Mouse (Mus musculus): Measurements from ENCODE around the gene Slfn14. TPM values are rescaled to one million over a fixed set of nuclear protein-coding genes. Genes with fewer than 3 reads are reported as not detected.
"Not testable (repeated sequence)": the region's sequence is repeated elsewhere in the genome, so short reads cannot be mapped to it uniquely, and the experiment has no call there.

The Slfn14 gene
- polyA plus RNA-seq, 1 experiment from 2014 or later, result 15.6 TPM

DNA sequence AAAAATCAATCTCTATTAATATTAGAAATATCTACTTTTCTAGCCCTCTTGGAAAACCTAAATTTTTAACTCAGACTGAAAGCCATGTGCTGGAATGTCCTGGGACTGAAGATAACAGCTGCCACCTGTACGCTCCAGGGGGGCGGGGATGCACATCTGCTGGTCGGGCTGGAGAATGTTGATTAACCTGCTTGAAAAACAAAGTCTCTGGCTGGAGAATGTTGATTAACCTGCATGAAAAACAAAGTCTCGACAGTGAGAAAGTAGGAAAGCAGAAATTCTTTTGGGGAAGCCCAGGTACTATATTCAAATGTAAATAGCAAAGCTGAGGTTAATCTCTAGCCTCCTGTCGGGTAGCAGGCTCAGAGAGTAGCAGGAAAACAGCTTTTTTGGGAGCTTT lies 52.9 kb downstream of the Slfn14 start:
- ATAC-seq, H3K4me2 ChIP-seq: not testable (repeated sequence)
- peaks cover 12% of the 10 kb centered on the region for H3K4me1 ChIP-seq

DNA sequence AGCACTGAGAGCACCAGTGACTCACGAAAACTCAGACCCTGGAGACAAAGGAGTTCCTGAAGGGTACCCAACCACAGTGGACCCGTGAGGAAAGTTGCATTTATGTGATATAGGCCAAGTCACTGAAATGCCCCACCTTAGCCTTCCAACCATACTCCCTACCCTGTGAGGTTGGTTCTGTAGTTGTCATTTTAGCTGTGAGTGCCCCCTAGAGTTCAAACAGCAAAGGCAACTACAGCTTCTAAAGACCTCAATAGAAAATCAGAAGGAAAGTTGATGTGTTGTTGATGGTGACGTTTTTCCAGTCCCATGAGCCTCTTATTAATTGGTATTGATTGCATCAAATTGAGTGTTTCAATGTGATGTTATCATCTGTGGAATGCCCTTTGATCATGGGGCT lies 55.6 kb downstream of the Slfn14 start:
- Histone ChIP-seq H3K27ac (no peak overlapping the region), H3K9ac (no peak overlapping the region), H3K4me1 (peaks cover 7% of the 10 kb centered on the region), H3K27me3 (replicated peaks) (no peaks in the 10 kb centered on the region; the same call in 1 of the 2 replicates), H3K9me3 (replicated peaks) (no peaks in the 10 kb centered on the region), H3K4me2 (no peak overlapping the region), H3K36me3 (0 out of 2 replicates have a peak, but pooled peaks cover 3% of the 10 kb centered on the region), H3K4me3 (no peak overlapping the region)
- 39% methylated on average over 3 of the region's 3 CpGs for WGBS (ENCODE audit: insufficient replicate concordance)
- ATAC-seq, result no peak

More for the DNA sequence above, 52.9 kb downstream of the Slfn14 start:
- H3K4me3 ChIP-seq; H3K27me3 ChIP-seq (replicated peaks); H3K9me3 ChIP-seq (replicated peaks); H3K36me3 ChIP-seq; H3K9ac ChIP-seq: not testable (repeated sequence)
- H3K27ac ChIP-seq, result peak overlapping the region; percentile 48; the same call in 1 of the 2 replicates
- WGBS (ENCODE audit: insufficient replicate concordance), result 30% methylated on average over 5 of the region's 5 CpGs

DNA sequence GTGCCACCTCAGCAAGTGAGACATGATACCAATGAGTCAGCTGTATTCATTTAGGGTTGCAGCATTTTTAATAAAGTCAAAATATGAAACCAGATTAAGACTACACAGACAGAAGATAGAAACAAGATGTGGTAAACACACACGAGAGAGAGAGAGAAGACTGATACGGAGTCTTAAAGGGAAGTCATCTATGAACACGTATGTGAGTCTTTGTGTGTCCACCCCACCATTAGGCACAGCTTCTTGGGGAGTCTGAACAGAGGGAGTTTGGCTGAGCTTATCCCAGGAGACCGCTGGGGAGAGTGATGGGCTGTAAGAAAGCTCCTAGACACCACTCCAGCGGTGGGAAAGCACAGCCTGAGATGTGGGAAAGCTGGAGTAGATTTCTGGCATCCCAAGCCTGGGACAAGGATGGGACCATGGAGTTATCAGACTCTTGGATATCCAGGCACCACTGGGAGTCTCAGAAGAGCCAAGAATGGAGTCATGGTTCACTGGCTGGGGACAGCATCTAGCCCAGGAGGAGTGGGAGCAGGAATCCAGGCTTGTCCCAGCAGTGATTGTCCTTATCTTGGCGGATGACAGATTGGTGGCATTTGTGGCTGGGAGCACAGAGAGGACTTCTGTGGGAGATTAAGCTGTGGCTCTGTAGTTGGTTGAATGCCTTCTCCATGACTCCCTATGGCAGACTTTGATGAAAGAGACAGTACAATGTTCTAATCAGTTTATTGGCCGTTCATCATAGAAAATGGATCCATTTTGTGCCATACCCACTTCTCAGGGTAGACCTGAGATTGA lies 58.4 kb downstream of the Slfn14 start:
- Histone ChIP-seq H3K9me3 (replicated peaks) (no peaks in the 10 kb centered on the region), H3K36me3 (0 out of 2 replicates have a peak, but pooled peaks cover 3% of the 10 kb centered on the region), H3K4me2 (no peak overlapping the region), H3K4me3 (no peak overlapping the region), H3K9ac (no peak overlapping the region), H3K4me1 (no peaks in the 10 kb centered on the region; the same call in 1 of the 2 replicates), H3K27me3 (replicated peaks) (peaks cover 3% of the 10 kb centered on the region; the same call in 1 of the 2 replicates), H3K27ac (no peak overlapping the region)
- ATAC-seq, result no peak
- WGBS (ENCODE audit: insufficient replicate concordance), result 58% methylated on average over 7 of the region's 7 CpGs

DNA sequence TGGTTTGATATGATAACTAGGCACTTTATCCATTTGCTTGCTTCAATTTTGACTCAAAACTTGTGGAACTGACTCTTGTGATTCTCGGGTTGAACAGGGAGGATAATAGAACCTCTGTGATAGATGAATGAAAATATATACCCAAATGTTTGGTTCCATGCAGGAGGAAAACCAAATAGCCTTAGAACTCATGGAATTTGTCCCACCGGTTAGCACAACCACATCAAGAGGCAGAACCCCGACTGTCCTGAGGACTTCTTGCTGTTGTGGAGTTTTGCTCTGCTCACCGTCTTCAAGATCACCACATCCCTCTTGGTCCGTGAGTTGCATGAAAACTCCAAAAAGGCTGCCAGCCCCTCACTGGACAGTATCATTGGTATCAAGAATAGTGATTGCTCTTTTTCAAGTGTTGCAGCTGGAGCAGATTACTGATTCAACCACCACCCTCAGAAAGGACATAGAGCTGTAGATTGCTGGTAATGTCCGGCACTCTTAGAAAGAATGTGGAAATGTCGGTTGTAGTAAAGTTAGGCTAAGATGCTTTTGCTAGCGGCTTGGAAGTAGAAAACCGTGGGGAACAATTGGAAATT lies 61.1 kb downstream of the Slfn14 start:
- no peak for ATAC-seq
- 0 out of 2 replicates have a peak, but pooled peaks cover 3% of the 10 kb centered on the region for H3K36me3 ChIP-seq
- WGBS (ENCODE audit: insufficient replicate concordance), result 71% methylated on average over 9 of the region's 9 CpGs
- peaks cover 3% of the 10 kb centered on the region; the same call in 1 of the 2 replicates for H3K27me3 ChIP-seq (replicated peaks)
- no peaks in the 10 kb centered on the region; the same call in 1 of the 2 replicates for H3K4me1 ChIP-seq
- H3K4me3 ChIP-seq, result peak overlapping the region; percentile 48
- peak overlapping the region; percentile 36 for H3K4me2 ChIP-seq
- peak overlapping the region; percentile 47; the same call in 1 of the 2 replicates for H3K9ac ChIP-seq
- no peak overlapping the region for H3K27ac ChIP-seq
- no peaks in the 10 kb centered on the region for H3K9me3 ChIP-seq (replicated peaks)

Other genes starting within 250 kb of the Slfn14 start
- gene Slfn2, start 221.6 kb downstream of the Slfn14 start, polyA plus RNA-seq (2016; fragmentation: Nextera tagmentation; extraction: Ambion mirVana), result 3.5 and 3.6 TPM in 2 replicates
- gene Slfn1, start 169.9 kb downstream of the Slfn14 start, polyA plus RNA-seq (2016; fragmentation: Nextera tagmentation; extraction: Ambion mirVana), result 0.08 and 0.13 TPM in 2 replicates
- not detected in 2 replicates for gene Slfn4, start 111.5 kb downstream of the Slfn14 start, polyA plus RNA-seq (2016; fragmentation: Nextera tagmentation; extraction: Ambion mirVana)
- 0.97 and 1.3 TPM in 2 replicates for gene Slfn3, start 95.4 kb downstream of the Slfn14 start, polyA plus RNA-seq (2016; fragmentation: Nextera tagmentation; extraction: Ambion mirVana)
- gene Ap2b1, start 12.3 kb upstream of the Slfn14 start, polyA plus RNA-seq (2016; fragmentation: Nextera tagmentation; extraction: Ambion mirVana), result 32.8 and 33.4 TPM in 2 replicates
- gene Pex12, start 15.9 kb upstream of the Slfn14 start, polyA plus RNA-seq (2016; fragmentation: Nextera tagmentation; extraction: Ambion mirVana), result 8.2 and 8.3 TPM in 2 replicates
- 0.57 and 0.99 TPM in 2 replicates for gene Rasl10b, start 122.4 kb upstream of the Slfn14 start, polyA plus RNA-seq (2016; fragmentation: Nextera tagmentation; extraction: Ambion mirVana)
- not detected in 2 replicates for gene Gas2l2, start 142.7 kb upstream of the Slfn14 start, polyA plus RNA-seq (2016; fragmentation: Nextera tagmentation; extraction: Ambion mirVana)
- gene 1700020L24Rik, start 151.0 kb upstream of the Slfn14 start, polyA plus RNA-seq (2016; fragmentation: Nextera tagmentation; extraction: Ambion mirVana), result 0.22 and 0.70 TPM in 2 replicates
- gene Mmp28, start 176.3 kb upstream of the Slfn14 start, polyA plus RNA-seq (2016; fragmentation: Nextera tagmentation; extraction: Ambion mirVana), result 0.24 and 0.31 TPM in 2 replicates
- gene Taf15, start 186.4 kb upstream of the Slfn14 start, polyA plus RNA-seq (2016; fragmentation: Nextera tagmentation; extraction: Ambion mirVana), result 5.7 and 6.1 TPM in 2 replicates
- gene Heatr9, start 235.4 kb upstream of the Slfn14 start, polyA plus RNA-seq (2016; fragmentation: Nextera tagmentation; extraction: Ambion mirVana), result not detected in 2 replicates
- gene Ccl5, start 243.8 kb upstream of the Slfn14 start, polyA plus RNA-seq (2016; fragmentation: Nextera tagmentation; extraction: Ambion mirVana), result 0.33 TPM in 1 of 2 replicates, not detected in the other